Mouse (Mus musculus): ENCODE measurements around the gene Spats2. TPM values are rescaled to one million over a fixed set of nuclear protein-coding genes. Genes with fewer than 3 reads are reported as not detected.

Gene Spats2
- total and polyA plus RNA-seq, 2 experiments from 2014 or later, result 24.4 to 29.6 TPM

DNA sequence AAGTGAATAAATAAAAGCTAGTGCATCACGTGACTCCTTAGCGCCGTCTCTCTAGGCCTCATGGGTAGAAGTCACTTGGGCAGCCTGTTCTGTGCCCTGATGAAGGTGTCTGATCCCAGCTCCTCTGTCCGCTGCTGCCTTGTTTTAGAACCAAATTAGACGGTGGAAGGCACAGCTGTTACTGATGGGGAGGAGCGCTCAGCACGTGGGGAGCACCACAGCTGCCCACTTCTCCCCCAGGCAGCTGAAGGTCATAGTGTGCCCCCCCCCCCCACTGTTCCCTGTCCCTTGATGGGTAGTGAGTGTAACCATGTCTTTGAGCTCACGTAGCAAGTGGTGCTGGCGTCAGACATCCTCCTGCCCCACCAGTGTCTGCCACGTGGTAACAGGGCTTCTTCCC, 87.5 kb downstream of the Spats2 start:
- Histone ChIP-seq H3K9me3 (ENCODE audit: low read length) (no peaks in the 10 kb centered on the region), H3K4me1 (ENCODE audit: insufficient read depth) (no peaks in the 10 kb centered on the region), H3K27ac (ENCODE audit: low read depth, low read length) (no peak overlapping the region), H3K36me3 (ENCODE audit: insufficient read depth) (peaks cover 34% of the 10 kb centered on the region), H3K9ac (no peak overlapping the region), H3K4me3 (ENCODE audit: low read depth, low read length) (no peak overlapping the region), H3K4me2 (ENCODE audit: low read depth) (no peak overlapping the region), H3K27me3 (ENCODE audit: insufficient read depth, low read length) (no peaks in the 10 kb centered on the region)
- ATAC-seq (no peak), DNase-seq (no peak)
- 90% methylated on average over 10 of the region's 10 CpGs for WGBS
- TF ChIP-seq CTCF (IDR thresholded peaks at IDR 0.05; ENCODE audit: low read depth), result no peak

DNA sequence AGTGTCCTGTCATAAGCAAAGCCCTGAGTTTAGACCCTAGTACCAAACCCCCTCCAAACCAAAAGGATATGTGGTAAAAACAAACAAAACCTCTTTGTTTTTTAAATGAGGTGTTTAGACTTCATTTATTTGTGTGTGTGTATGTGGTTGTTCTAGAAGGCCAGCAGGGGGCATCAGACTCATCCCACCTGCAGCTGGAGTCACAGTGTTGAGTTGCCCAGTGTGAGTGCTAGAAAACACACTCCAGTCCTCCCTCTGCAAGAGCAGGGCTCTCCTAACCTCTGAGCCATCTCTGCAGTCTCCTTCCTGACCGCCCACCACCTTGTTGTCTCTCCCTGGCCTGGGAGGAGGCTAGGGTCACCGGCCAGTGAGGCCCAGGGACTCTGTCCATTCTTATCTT, 89.2 kb downstream of the Spats2 start:
- ATAC-seq, result no peak
- no peaks in the 10 kb centered on the region for H3K4me1 ChIP-seq (ENCODE audit: insufficient read depth)
- H3K4me3 ChIP-seq (ENCODE audit: low read depth, low read length), result no peak overlapping the region
- H3K27me3 ChIP-seq (ENCODE audit: insufficient read depth, low read length), result peaks cover 2% of the 10 kb centered on the region
- no peaks in the 10 kb centered on the region for H3K9me3 ChIP-seq (ENCODE audit: low read length)
- peaks cover 26% of the 10 kb centered on the region for H3K36me3 ChIP-seq (ENCODE audit: insufficient read depth)
- no peak overlapping the region for H3K9ac ChIP-seq
- no peak overlapping the region for H3K4me2 ChIP-seq (ENCODE audit: low read depth)
- H3K27ac ChIP-seq (ENCODE audit: low read depth, low read length), result no peak overlapping the region
- 88% methylated on average over 2 of the region's 2 CpGs for WGBS
- DNase-seq, result no peak
- TF ChIP-seq CTCF (IDR thresholded peaks at IDR 0.05; ENCODE audit: low read depth), result peak; percentile 48

DNA sequence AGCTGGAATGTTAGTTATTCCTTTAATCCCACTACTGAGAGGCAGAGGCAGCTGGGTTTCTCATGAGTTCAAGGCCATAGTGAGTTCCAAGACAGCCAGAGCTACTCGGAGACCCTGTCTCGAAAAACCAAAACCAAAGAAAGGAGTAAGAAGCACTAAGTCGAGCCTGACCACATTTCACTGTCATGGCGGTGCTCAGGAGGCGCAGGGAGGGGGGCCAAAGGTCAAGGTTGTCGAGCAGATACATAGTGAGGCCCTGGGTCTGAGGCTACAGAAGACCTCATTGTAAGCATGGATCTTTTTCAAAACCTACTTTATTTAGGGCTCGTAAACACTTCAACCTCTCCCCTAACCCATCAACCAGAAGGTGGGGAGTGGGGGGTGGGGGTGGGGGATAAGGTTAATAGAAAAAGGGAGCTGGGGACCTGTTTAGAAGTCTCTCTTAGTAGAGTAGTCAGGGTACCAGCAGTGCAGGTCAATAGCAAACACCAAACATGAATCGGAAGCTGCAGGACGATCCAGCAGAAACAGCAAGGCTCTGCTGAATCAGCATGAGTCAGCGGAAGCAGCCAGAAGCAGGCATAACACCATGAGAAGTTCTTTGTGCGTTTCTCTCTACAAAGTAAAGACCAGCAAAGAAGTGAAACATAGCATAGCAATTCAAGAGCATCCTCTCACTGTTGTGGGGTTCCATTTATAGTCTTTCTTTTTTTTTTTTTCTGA, 90.2 kb downstream of the Spats2 start:
- Histone ChIP-seq H3K27ac (ENCODE audit: low read depth, low read length) (no peak overlapping the region), H3K4me1 (ENCODE audit: insufficient read depth) (no peaks in the 10 kb centered on the region), H3K27me3 (ENCODE audit: insufficient read depth, low read length) (peaks cover 8% of the 10 kb centered on the region), H3K4me3 (ENCODE audit: low read depth, low read length) (no peak overlapping the region), H3K9ac (no peak overlapping the region), H3K4me2 (ENCODE audit: low read depth) (no peak overlapping the region), H3K9me3 (ENCODE audit: low read length) (no peaks in the 10 kb centered on the region), H3K36me3 (ENCODE audit: insufficient read depth) (peaks cover 19% of the 10 kb centered on the region)
- DNase-seq (no peak), ATAC-seq (no peak)
- WGBS, result 90% methylated on average over 11 of the region's 11 CpGs
- TF ChIP-seq CTCF (IDR thresholded peaks at IDR 0.05; ENCODE audit: low read depth), result no peak

DNA sequence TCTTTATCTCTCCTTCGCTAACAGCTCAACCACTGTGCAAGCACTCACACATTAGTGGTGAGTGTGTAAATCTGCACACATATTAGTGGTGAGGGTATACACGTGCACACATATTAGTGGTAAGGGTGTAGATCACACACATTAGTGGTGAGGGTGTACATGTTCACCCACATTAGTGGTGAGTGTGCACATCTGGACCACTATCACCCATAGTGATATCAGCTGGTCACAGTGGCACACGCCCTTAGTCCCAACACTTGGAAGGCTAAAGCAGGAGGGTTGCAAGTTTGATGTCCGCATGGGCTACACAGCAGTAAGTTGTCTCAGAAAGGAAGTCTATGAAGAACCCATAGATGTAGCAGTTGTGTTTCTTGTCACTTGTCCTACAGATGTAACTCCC, 91.9 kb downstream of the Spats2 start:
- no peak for TF ChIP-seq CTCF (IDR thresholded peaks at IDR 0.05; ENCODE audit: low read depth)
- no peak for ATAC-seq

DNA sequence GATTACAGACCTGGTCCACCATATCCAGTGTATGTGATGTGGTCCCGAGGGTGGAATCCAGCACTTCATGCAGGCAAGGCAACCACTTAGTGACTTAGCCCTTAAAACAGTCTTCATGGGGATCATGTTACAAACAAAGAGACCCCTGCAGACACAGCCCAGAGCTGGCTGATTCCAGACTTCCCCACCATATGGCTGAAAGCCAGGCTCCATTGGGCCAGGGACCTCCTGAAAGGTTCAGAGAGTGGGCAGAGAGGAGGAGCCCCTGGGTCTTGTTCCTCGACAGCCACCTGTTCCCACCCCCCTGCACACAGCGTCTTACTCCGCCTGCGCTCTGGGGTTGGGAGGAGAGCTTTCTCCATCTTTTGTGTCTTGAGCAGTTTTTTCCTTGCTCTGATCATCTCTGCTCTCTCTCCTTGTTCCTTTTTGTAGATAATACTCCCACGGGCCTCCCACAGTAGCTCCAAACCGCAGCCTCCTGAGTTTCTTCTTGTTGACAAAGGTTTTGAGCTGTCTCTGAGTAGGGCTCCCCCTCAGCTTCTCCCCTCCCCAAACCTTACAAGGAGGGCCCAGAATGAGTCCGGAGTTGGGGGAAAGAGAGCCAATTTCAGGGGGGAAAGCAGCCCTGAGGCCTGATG, 95.7 kb downstream of the Spats2 start:
- no peak overlapping the region for H3K9ac ChIP-seq
- no peak for TF ChIP-seq CTCF (IDR thresholded peaks at IDR 0.05; ENCODE audit: low read depth)
- H3K27ac ChIP-seq (ENCODE audit: low read depth, low read length), result no peak overlapping the region
- H3K4me1 ChIP-seq (ENCODE audit: insufficient read depth), result no peaks in the 10 kb centered on the region; the same call in 1 of the 2 replicates
- peaks cover 37% of the 10 kb centered on the region for H3K27me3 ChIP-seq (ENCODE audit: insufficient read depth, low read length)
- DNase-seq (no peak), ATAC-seq (no peak)
- H3K36me3 ChIP-seq (ENCODE audit: insufficient read depth), result no peaks in the 10 kb centered on the region
- WGBS, result 14% methylated on average over 8 of the region's 8 CpGs
- no peak overlapping the region for H3K4me2 ChIP-seq (ENCODE audit: low read depth)
- no peaks in the 10 kb centered on the region for H3K9me3 ChIP-seq (ENCODE audit: low read length)
- no peak overlapping the region for H3K4me3 ChIP-seq (ENCODE audit: low read depth, low read length)

More for the DNA sequence above, 91.9 kb downstream of the Spats2 start:
- Histone ChIP-seq H3K4me3 (ENCODE audit: low read depth, low read length) (no peak overlapping the region), H3K4me2 (ENCODE audit: low read depth) (no peak overlapping the region), H3K27ac (ENCODE audit: low read depth, low read length) (no peak overlapping the region), H3K27me3 (ENCODE audit: insufficient read depth, low read length) (peaks cover 21% of the 10 kb centered on the region), H3K9ac (no peak overlapping the region), H3K9me3 (ENCODE audit: low read length) (no peaks in the 10 kb centered on the region), H3K36me3 (ENCODE audit: insufficient read depth) (peaks cover 2% of the 10 kb centered on the region; the same call in 1 of the 2 replicates), H3K4me1 (ENCODE audit: insufficient read depth) (no peaks in the 10 kb centered on the region)
- WGBS, result 94% methylated on average over 4 of the region's 4 CpGs
- no peak for DNase-seq

DNA sequence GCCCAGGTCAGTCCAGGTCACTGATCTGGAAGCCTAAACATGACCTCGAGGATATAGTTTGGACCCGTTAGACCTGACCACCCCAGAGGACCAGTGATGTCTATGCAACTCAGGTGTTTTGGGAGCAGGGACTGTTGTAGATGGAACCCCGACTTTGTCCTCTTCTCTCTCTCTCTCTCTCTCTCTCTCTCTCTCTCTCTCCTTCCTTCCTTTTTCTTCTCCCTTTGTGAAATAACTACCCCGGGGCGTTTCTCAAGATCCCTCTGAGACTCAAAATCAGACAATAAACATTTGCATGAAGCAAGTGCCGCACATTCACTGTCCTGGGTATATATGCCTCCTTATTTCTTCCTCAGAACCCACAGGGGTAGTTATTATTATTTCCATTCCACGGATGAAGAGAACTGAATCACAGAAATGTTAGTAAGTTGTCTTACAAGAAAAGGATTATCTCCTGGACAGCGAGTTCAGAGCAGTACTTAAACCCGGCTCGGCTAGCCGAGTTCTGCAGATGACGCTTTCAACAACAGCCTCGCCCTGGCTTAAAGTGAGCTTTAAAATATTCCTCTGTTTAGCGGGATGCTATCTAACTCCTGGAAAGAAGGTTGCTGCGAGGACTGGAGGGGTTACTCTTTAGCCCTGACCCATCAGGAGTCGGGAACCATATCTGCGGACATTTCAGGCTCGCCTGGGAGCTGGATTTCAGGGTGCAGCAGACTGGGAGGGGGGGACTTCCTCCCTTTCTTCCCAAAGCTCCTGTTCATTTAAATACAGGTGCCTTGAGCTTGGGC, 97.3 kb downstream of the Spats2 start:
- Histone ChIP-seq H3K9me3 (ENCODE audit: low read length) (no peaks in the 10 kb centered on the region), H3K27me3 (ENCODE audit: insufficient read depth, low read length) (peaks cover 52% of the 10 kb centered on the region), H3K9ac (peak overlapping the region; percentile 50; the same call in 1 of the 2 replicates), H3K27ac (ENCODE audit: low read depth, low read length) (no peak overlapping the region), H3K36me3 (ENCODE audit: insufficient read depth) (no peaks in the 10 kb centered on the region), H3K4me2 (ENCODE audit: low read depth) (peak overlapping the region; percentile 68), H3K4me3 (ENCODE audit: low read depth, low read length) (peak overlapping the region; percentile 47), H3K4me1 (ENCODE audit: insufficient read depth) (no peaks in the 10 kb centered on the region; the same call in 1 of the 2 replicates)
- DNase-seq, result peak; percentile 35
- WGBS, result 5% methylated on average over 18 of the region's 18 CpGs
- no peak for ATAC-seq
- TF ChIP-seq CTCF (IDR thresholded peaks at IDR 0.05; ENCODE audit: low read depth), result no peak
